Mouse (Mus musculus): ENCODE measurements around the gene Rdx. TPM values are rescaled to one million over a fixed set of nuclear protein-coding genes. Genes with fewer than 3 reads are reported as not detected.

Rdx gene
- polyA plus RNA-seq, 1 experiment, result 131 TPM

- Histone ChIP-seq H3K4me1 (ENCODE audit: control insufficient read depth, insufficient read depth, low read length) (no peaks in the 10 kb centered on the region), H3K4me3 (ENCODE audit: insufficient read depth, low read length) (no peak overlapping the region), H3K27ac (ENCODE audit: insufficient read depth, low read length) (no peak overlapping the region)
- TF ChIP-seq CTCF (IDR thresholded peaks at IDR 0.05; ENCODE audit: borderline replicate concordance, insufficient read depth, low read length), result no peak
- TF ChIP-seq POLR2A (IDR thresholded peaks at IDR 0.05; ENCODE audit: low read depth, low read length), result no peak
These were observed 44.8 kb downstream of the Rdx start for GRCm38 (mm10) chr9:52091752-52092151.

GRCm38 (mm10) chr9:52092311-52092710 lies 45.3 kb downstream of the Rdx start:
- Histone ChIP-seq H3K27ac (ENCODE audit: insufficient read depth, low read length) (no peak overlapping the region), H3K4me1 (ENCODE audit: control insufficient read depth, insufficient read depth, low read length) (no peaks in the 10 kb centered on the region), H3K4me3 (ENCODE audit: insufficient read depth, low read length) (no peak overlapping the region)
- no peak for TF ChIP-seq CTCF (IDR thresholded peaks at IDR 0.05; ENCODE audit: borderline replicate concordance, insufficient read depth, low read length)
- no peak for TF ChIP-seq POLR2A (IDR thresholded peaks at IDR 0.05; ENCODE audit: low read depth, low read length)

GRCm38 (mm10) chr9:52093108-52093507 lies 46.1 kb downstream of the Rdx start:
- TF ChIP-seq CTCF (IDR thresholded peaks at IDR 0.05; ENCODE audit: borderline replicate concordance, insufficient read depth, low read length) (no peak), POLR2A (IDR thresholded peaks at IDR 0.05; ENCODE audit: low read depth, low read length) (no peak)
- H3K27ac ChIP-seq (ENCODE audit: insufficient read depth, low read length), result no peak overlapping the region
- H3K4me3 ChIP-seq (ENCODE audit: insufficient read depth, low read length), result no peak overlapping the region
- H3K4me1 ChIP-seq (ENCODE audit: control insufficient read depth, insufficient read depth, low read length), result no peaks in the 10 kb centered on the region

GRCm38 (mm10) chr9:52094016-52094415 lies 47.0 kb downstream of the Rdx start:
- Histone ChIP-seq H3K4me3 (ENCODE audit: insufficient read depth, low read length) (no peak overlapping the region), H3K27ac (ENCODE audit: insufficient read depth, low read length) (no peak overlapping the region), H3K4me1 (ENCODE audit: control insufficient read depth, insufficient read depth, low read length) (no peaks in the 10 kb centered on the region)
- TF ChIP-seq POLR2A (IDR thresholded peaks at IDR 0.05; ENCODE audit: low read depth, low read length) (no peak), CTCF (IDR thresholded peaks at IDR 0.05; ENCODE audit: borderline replicate concordance, insufficient read depth, low read length) (no peak)

GRCm38 (mm10) chr9:52094471-52094980 lies 47.6 kb downstream of the Rdx start:
- Histone ChIP-seq H3K4me1 (ENCODE audit: control insufficient read depth, insufficient read depth, low read length) (no peaks in the 10 kb centered on the region), H3K4me3 (ENCODE audit: insufficient read depth, low read length) (no peak overlapping the region), H3K27ac (ENCODE audit: insufficient read depth, low read length) (no peak overlapping the region)
- no peak for TF ChIP-seq CTCF (IDR thresholded peaks at IDR 0.05; ENCODE audit: borderline replicate concordance, insufficient read depth, low read length)
- no peak for TF ChIP-seq POLR2A (IDR thresholded peaks at IDR 0.05; ENCODE audit: low read depth, low read length)

GRCm38 (mm10) chr9:52095666-52096065 lies 48.7 kb downstream of the Rdx start:
- TF ChIP-seq CTCF (IDR thresholded peaks at IDR 0.05; ENCODE audit: borderline replicate concordance, insufficient read depth, low read length) (no peak), POLR2A (IDR thresholded peaks at IDR 0.05; ENCODE audit: low read depth, low read length) (no peak)
- Histone ChIP-seq H3K4me1 (ENCODE audit: control insufficient read depth, insufficient read depth, low read length) (no peaks in the 10 kb centered on the region), H3K4me3 (ENCODE audit: insufficient read depth, low read length) (no peak overlapping the region), H3K27ac (ENCODE audit: insufficient read depth, low read length) (no peak overlapping the region)

GRCm38 (mm10) chr9:52097386-52097785 lies 50.4 kb downstream of the Rdx start:
- no peak overlapping the region for H3K4me3 ChIP-seq (ENCODE audit: insufficient read depth, low read length)
- no peak for TF ChIP-seq CTCF (IDR thresholded peaks at IDR 0.05; ENCODE audit: borderline replicate concordance, insufficient read depth, low read length)
- no peak overlapping the region for H3K27ac ChIP-seq (ENCODE audit: insufficient read depth, low read length)
- no peaks in the 10 kb centered on the region for H3K4me1 ChIP-seq (ENCODE audit: control insufficient read depth, insufficient read depth, low read length)

GRCm38 (mm10) chr9:52098600-52098999 lies 51.6 kb downstream of the Rdx start:
- no peaks in the 10 kb centered on the region for H3K4me1 ChIP-seq (ENCODE audit: control insufficient read depth, insufficient read depth, low read length)
- no peak overlapping the region for H3K27ac ChIP-seq (ENCODE audit: insufficient read depth, low read length)
- no peak overlapping the region for H3K4me3 ChIP-seq (ENCODE audit: insufficient read depth, low read length)
- TF ChIP-seq CTCF (IDR thresholded peaks at IDR 0.05; ENCODE audit: borderline replicate concordance, insufficient read depth, low read length), result peak; percentile 78
- TF ChIP-seq POLR2A (IDR thresholded peaks at IDR 0.05; ENCODE audit: low read depth, low read length), result no peak

- TF ChIP-seq POLR2A (IDR thresholded peaks at IDR 0.05; ENCODE audit: low read depth, low read length) (no peak), CTCF (IDR thresholded peaks at IDR 0.05; ENCODE audit: borderline replicate concordance, insufficient read depth, low read length) (no peak)
- H3K4me1 ChIP-seq (ENCODE audit: control insufficient read depth, insufficient read depth, low read length), result peaks cover 12% of the 10 kb centered on the region
- H3K27ac ChIP-seq (ENCODE audit: insufficient read depth, low read length), result no peak overlapping the region
These were observed 53.5 kb downstream of the Rdx start for GRCm38 (mm10) chr9:52100426-52100825.

GRCm38 (mm10) chr9:52102060-52102844 lies 55.3 kb downstream of the Rdx start:
- Histone ChIP-seq H3K4me3 (ENCODE audit: insufficient read depth, low read length) (no peak overlapping the region), H3K4me1 (ENCODE audit: control insufficient read depth, insufficient read depth, low read length) (peaks cover 17% of the 10 kb centered on the region), H3K27ac (ENCODE audit: insufficient read depth, low read length) (no peak overlapping the region)
- TF ChIP-seq POLR2A (IDR thresholded peaks at IDR 0.05; ENCODE audit: low read depth, low read length), result no peak
- no peak for TF ChIP-seq CTCF (IDR thresholded peaks at IDR 0.05; ENCODE audit: borderline replicate concordance, insufficient read depth, low read length)

More at GRCm38 (mm10) chr9:52100426-52100825, 53.5 kb downstream of the Rdx start:
- H3K4me3 ChIP-seq (ENCODE audit: insufficient read depth, low read length), result no peak overlapping the region
